Mouse (Mus musculus): ENCODE data around the gene Plekhh2. TPM values are rescaled to one million over a fixed set of nuclear protein-coding genes. Genes with fewer than 3 reads are reported as not detected.

Plekhh2 gene
- total and polyA plus RNA-seq, 3 experiments: 0.04 TPM; not detected in 2

GRCm38 (mm10) chr17:84598928-84599327 lies 87.2 kb downstream of the Plekhh2 start:
- Histone ChIP-seq H3K27me3 (ENCODE audit: control insufficient read depth in 1 of 2, insufficient read depth in 2 of 2, low read length in 2 of 2) (no peaks in the 10 kb centered on the region; a peak in 3 of 4 replicates), H3K27ac (ENCODE audit: control insufficient read depth, low read depth, low read length) (no peak overlapping the region), H3K9ac (ENCODE audit: control insufficient read depth, low read depth, low read length, poor library complexity, severe bottlenecking) (no peak overlapping the region), H3K9me3 (replicated peaks; ENCODE audit: insufficient read depth, low read length) (no peaks in the 10 kb centered on the region), H3K4me3 (ENCODE audit: control insufficient read depth in 1 of 2, insufficient read depth in 1 of 2, low read depth in 2 of 2, low read length in 2 of 2) (no peak overlapping the region), H3K79me2 (ENCODE audit: control insufficient read depth, insufficient read depth, low read length, poor library complexity) (no peaks in the 10 kb centered on the region), H3K36me3 (ENCODE audit: control insufficient read depth in 1 of 2, insufficient read depth in 2 of 2, low read length in 2 of 2) (no peaks in the 10 kb centered on the region), H3K4me1 (ENCODE audit: control insufficient read depth in 1 of 2, insufficient read depth in 2 of 2, low read length in 2 of 2) (no peaks in the 10 kb centered on the region)
- TF ChIP-seq MAFK (IDR thresholded peaks at IDR 0.05; ENCODE audit: borderline replicate concordance, low read depth, low read length): no peak
- TF ChIP-seq MEF2A (IDR thresholded peaks at IDR 0.05; ENCODE audit: extremely low read depth, insufficient replicate concordance, low read depth, low read length, poor library complexity, severe bottlenecking): no peak
- TF ChIP-seq HCFC1 (IDR thresholded peaks at IDR 0.05; ENCODE audit: low read depth, low read length): no peak
- TF ChIP-seq GATA1 (IDR thresholded peaks at IDR 0.05; ENCODE audit: low read depth, low read length): no peak
- no peak for TF ChIP-seq USF2 (IDR thresholded peaks at IDR 0.05; ENCODE audit: borderline replicate concordance in 1 of 2, insufficient read depth in 1 of 2, low read depth in 1 of 2, low read length in 2 of 2)
- no peak for TF ChIP-seq ZNF384 (IDR thresholded peaks at IDR 0.05; ENCODE audit: low read depth, low read length)
- no peak for TF ChIP-seq MXI1 (IDR thresholded peaks at IDR 0.05; ENCODE audit: low read depth, low read length)
- TF ChIP-seq POLR2AphosphoS2 (IDR thresholded peaks at IDR 0.05; ENCODE audit: low read length): no peak
- no peak for DNase-seq (ENCODE audit: low read depth, low spot score)

GRCm38 (mm10) chr17:84600051-84600983 lies 88.6 kb downstream of the Plekhh2 start:
- H3K27ac ChIP-seq (ENCODE audit: control insufficient read depth, low read depth, low read length): no peak overlapping the region
- H3K27me3 ChIP-seq (ENCODE audit: control insufficient read depth in 1 of 2, insufficient read depth in 2 of 2, low read length in 2 of 2): no peaks in the 10 kb centered on the region; a peak in 3 of 4 replicates
- TF ChIP-seq POLR2AphosphoS5 (IDR thresholded peaks at IDR 0.05; ENCODE audit: borderline replicate concordance, low read depth, low read length): no peak
- no peak for TF ChIP-seq MXI1 (IDR thresholded peaks at IDR 0.05; ENCODE audit: low read depth, low read length)
- TF ChIP-seq NRF1 (IDR thresholded peaks at IDR 0.05; ENCODE audit: insufficient read depth, low read depth, low read length, poor library complexity, severe bottlenecking): no peak
- TF ChIP-seq KAT2A (conservative IDR thresholded peaks at IDR 0.05; ENCODE audit: low read depth, low read length): no peak
- TF ChIP-seq MAZ (IDR thresholded peaks at IDR 0.05; ENCODE audit: low read depth, low read length): no peak
- TF ChIP-seq BHLHE40 (IDR thresholded peaks at IDR 0.05; ENCODE audit: borderline replicate concordance, low read depth, low read length): no peak

More at GRCm38 (mm10) chr17:84600051-84600983, 88.6 kb downstream of the Plekhh2 start:
- Histone ChIP-seq H3K9ac (ENCODE audit: control insufficient read depth, low read depth, low read length, poor library complexity, severe bottlenecking) (no peak overlapping the region), H3K9me3 (replicated peaks; ENCODE audit: insufficient read depth, low read length) (no peaks in the 10 kb centered on the region), H3K79me2 (ENCODE audit: control insufficient read depth, insufficient read depth, low read length, poor library complexity) (no peaks in the 10 kb centered on the region), H3K4me3 (ENCODE audit: control insufficient read depth in 1 of 2, insufficient read depth in 1 of 2, low read depth in 2 of 2, low read length in 2 of 2) (no peak overlapping the region), H3K36me3 (ENCODE audit: control insufficient read depth in 1 of 2, insufficient read depth in 2 of 2, low read length in 2 of 2) (no peaks in the 10 kb centered on the region), H3K4me1 (ENCODE audit: control insufficient read depth in 1 of 2, insufficient read depth in 2 of 2, low read length in 2 of 2) (no peaks in the 10 kb centered on the region)
- DNase-seq (ENCODE audit: low read depth, low spot score): no peak

Measured in MEL (cell line).